Mouse (Mus musculus) small intestine, adult 2 months (tissue): ENCODE results near the gene Ints13. TPM values are rescaled to one million over a fixed set of nuclear protein-coding genes. Genes with fewer than 3 reads are reported as not detected.

ENCODE experiments used
- H3K27ac ChIP-seq: fragments of 200-500 bp; 2 replicates; pipeline ENCODE4 v1.5.1; 2012; ENCODE audit warnings: low read depth, low read length, control low read depth, inconsistent platforms; ENCODE audit not compliant: insufficient read depth
- H3K27me3 ChIP-seq: fragments of 200-500 bp; 2 replicates; pipeline ENCODE4 v1.6.1; 2012; ENCODE audit warnings: mild to moderate bottlenecking, moderate library complexity, low read length, inconsistent platforms; ENCODE audit not compliant: control insufficient read depth, insufficient read depth
- H3K36me3 ChIP-seq: fragments of 200-500 bp; 2 replicates; pipeline ENCODE4 v1.6.1; 2012; ENCODE audit warnings: mild to moderate bottlenecking, low read length, control low read depth, inconsistent platforms; ENCODE audit not compliant: control insufficient read depth, insufficient read depth
- H3K4me1 ChIP-seq: fragments of 200-500 bp; 2 replicates; pipeline ENCODE4 v1.6.1; 2012; ENCODE audit warnings: low read length, inconsistent platforms, mixed read lengths; ENCODE audit not compliant: control insufficient read depth, insufficient read depth, insufficient read length
- H3K4me3 ChIP-seq: fragments of 200-500 bp; 2 replicates; pipeline ENCODE4 v1.5.1; 2012; ENCODE audit warnings: low read depth, mild to moderate bottlenecking, control low read depth, inconsistent platforms, low read length, moderate library complexity
- CTCF ChIP-seq: fragments of 200-500 bp; IDR thresholded peaks from 2 replicates; pipeline ENCODE4 v1.5.1; 2012; ENCODE audit warnings: low read depth, mild to moderate bottlenecking, control low read depth, inconsistent platforms, low read length, moderate library complexity, mixed read lengths; ENCODE audit not compliant: insufficient replicate concordance, insufficient read length; ENCODE audit errors: extremely low read depth
- POLR2A ChIP-seq: fragments of 200-500 bp; IDR thresholded peaks from 2 replicates; pipeline ENCODE4 v1.6.1; 2012; ENCODE audit warnings: low read depth, mild to moderate bottlenecking, control low read depth, inconsistent platforms, low read length, moderate library complexity
- WGBS: fragments of 180-500 bp; shearing (Covaris S2); methylation state at CpG from one replicate; pipeline ENCODE4 v1.1.7; 2018; 5-methylcytosine and 5-hydroxymethylcytosine counted together
- polyA plus RNA-seq: library from polyadenylated mRNA; depleted of rRNA; stranded (reverse); fragments of >200 nt; gene quantifications from 2 replicates; pipeline ENCODE4 v1.2.3, GENCODE M21; 2012

Gene Ints13
- polyA plus RNA-seq, 1 experiment, result 5.1 TPM

DNA sequence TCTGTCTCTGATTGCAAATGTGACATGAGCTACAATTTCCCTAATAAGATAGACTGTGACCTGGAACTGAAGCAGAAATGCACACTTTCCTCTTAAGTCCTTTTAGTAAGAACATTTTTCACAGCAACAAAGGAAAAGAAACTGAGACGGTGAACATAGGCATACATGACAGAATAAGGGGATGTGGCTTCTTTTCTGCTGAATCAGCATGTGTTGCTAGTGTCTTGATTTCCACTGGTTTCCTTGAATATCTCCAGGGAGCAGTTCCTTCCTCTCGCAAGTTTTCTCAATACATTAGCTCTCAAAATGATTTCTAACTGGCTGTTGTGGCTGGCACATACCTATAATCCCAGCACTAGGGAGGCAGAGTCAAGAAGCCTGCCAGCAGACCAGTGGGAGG lies 52.1 kb downstream of the Ints13 start:
- TF ChIP-seq POLR2A (no peak), CTCF (no peak)
- Histone ChIP-seq H3K27ac (no peak overlapping the region), H3K27me3 (no peaks in the 10 kb centered on the region), H3K36me3 (no peaks in the 10 kb centered on the region), H3K4me1 (no peaks in the 10 kb centered on the region; the same call in 1 of the 2 replicates), H3K4me3 (no peak overlapping the region)
- 77% methylated on average over 2 of the region's 2 CpGs for WGBS

DNA sequence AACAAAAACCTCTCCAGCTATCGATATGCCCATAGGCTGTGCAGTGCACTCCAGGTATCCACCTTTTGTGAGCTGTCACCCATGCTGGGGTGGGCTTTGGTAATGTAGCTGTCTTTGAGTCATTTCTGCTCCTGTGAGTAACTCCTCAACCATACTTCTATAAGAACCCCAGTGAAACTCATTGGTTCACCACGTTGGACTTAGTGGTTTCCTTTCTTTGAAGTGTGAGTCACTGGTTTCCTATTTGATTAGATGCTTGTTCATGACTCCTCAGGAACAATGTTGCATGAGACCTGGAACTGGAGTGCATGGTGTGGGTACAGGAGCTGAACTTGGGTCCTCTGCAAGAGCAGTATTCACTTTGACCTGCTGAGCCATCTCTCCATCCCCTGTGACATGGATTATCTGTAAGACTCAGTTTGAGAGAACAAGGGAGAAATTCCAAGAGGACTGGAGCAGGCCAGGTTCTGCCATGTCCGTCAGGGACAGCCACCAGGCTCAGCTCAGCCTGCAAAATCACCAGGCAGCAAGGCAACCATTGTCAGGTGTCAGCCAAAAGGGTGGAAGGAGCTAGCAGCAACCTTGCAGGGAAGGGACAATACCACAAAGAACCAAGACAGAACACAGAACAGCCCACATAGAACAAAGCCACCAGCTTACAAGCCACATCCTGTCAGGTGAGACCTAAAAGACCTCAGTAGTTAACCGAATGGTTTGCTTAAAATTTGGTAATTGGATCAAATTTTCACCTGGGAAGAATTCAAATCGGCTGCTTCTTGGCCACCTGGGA lies 56.0 kb downstream of the Ints13 start:
- H3K27ac ChIP-seq, result no peak overlapping the region
- TF ChIP-seq POLR2A, result no peak

DNA sequence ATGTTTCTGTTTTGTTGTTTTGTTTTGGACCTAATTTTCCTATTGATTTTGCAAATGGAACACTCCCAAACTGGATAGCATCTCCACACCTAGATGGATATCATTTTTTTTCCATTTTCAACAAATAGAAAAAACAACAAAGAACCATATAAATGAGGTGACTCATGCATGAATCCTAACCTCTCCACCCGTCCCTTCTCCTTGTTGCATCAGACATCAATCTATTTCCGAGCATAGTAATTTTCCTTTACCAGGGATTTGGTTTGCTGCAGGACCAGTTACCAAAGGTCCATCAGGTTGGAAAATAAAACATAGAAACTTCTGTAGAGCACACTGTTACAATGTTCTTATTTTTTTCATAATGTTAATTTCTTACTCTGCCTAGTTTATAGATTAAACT lies 58.6 kb downstream of the Ints13 start:
- WGBS, result 61% methylated on average over 2 of the region's 2 CpGs
- Histone ChIP-seq H3K27me3 (0 out of 2 replicates have a peak, but pooled peaks cover 3% of the 10 kb centered on the region), H3K4me3 (no peak overlapping the region), H3K27ac (no peak overlapping the region), H3K36me3 (no peaks in the 10 kb centered on the region), H3K4me1 (no peaks in the 10 kb centered on the region; the same call in 1 of the 2 replicates)
- TF ChIP-seq CTCF, result no peak
- TF ChIP-seq POLR2A, result no peak

More for the DNA sequence above, 56.0 kb downstream of the Ints13 start:
- H3K4me1 ChIP-seq, result no peaks in the 10 kb centered on the region; the same call in 1 of the 2 replicates
- 0 out of 2 replicates have a peak, but pooled peaks cover 2% of the 10 kb centered on the region for H3K27me3 ChIP-seq
- 76% methylated on average over 5 of the region's 5 CpGs for WGBS
- H3K4me3 ChIP-seq, result no peak overlapping the region
- no peaks in the 10 kb centered on the region for H3K36me3 ChIP-seq

DNA sequence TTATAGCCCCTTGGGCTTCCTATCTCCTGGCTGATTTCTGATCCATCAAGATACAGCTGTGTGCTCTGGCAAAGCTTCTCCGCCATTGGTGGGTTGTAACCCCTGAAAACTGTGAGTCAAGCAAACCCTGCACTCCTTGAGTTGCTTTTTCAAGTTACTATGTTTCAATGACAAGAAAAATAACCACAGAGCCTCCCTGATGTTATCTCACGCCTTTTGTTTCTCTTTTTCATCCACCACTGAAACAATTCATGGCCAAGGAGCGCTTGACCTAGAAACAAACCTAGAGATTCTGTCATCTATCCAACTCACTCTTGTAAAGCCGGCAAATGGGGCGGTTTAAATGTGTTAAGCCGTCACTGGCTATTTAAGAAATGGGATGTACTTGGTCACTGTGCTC lies 61.7 kb downstream of the Ints13 start:
- Histone ChIP-seq H3K27me3 (0 out of 2 replicates have a peak, but pooled peaks cover 3% of the 10 kb centered on the region), H3K4me3 (no peak overlapping the region), H3K27ac (no peak overlapping the region), H3K4me1 (no peaks in the 10 kb centered on the region), H3K36me3 (no peaks in the 10 kb centered on the region)
- TF ChIP-seq CTCF, result no peak
- no peak for TF ChIP-seq POLR2A
- WGBS, result 56% methylated on average over 6 of the region's 6 CpGs

DNA sequence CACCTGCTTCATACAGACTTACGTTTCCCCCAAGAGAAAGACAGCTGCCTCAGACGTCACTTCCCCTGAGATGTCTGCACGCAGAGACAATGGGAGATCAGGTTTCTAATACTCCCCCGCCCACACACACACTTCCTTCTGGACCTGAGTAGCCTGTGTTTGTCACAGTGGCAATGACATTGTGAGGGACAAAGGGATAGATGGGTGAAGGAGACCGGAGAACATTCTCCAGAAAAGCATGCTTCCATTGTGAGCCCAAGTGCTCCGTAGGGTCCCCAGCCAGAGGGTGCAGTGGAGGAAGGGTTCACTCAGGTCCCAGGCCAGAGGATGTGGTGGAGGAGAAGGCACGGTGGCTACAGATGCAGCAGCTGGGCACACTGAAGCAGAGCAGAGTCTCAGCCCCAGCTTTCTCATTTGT lies 63.1 kb downstream of the Ints13 start:
- H3K36me3 ChIP-seq, result no peaks in the 10 kb centered on the region
- no peak for TF ChIP-seq CTCF
- no peak for TF ChIP-seq POLR2A
- no peaks in the 10 kb centered on the region for H3K4me1 ChIP-seq
- WGBS, result 72% methylated on average over 7 of the region's 7 CpGs
- 0 out of 2 replicates have a peak, but pooled peaks cover 3% of the 10 kb centered on the region for H3K27me3 ChIP-seq
- H3K27ac ChIP-seq, result no peak overlapping the region
- H3K4me3 ChIP-seq, result no peak overlapping the region

DNA sequence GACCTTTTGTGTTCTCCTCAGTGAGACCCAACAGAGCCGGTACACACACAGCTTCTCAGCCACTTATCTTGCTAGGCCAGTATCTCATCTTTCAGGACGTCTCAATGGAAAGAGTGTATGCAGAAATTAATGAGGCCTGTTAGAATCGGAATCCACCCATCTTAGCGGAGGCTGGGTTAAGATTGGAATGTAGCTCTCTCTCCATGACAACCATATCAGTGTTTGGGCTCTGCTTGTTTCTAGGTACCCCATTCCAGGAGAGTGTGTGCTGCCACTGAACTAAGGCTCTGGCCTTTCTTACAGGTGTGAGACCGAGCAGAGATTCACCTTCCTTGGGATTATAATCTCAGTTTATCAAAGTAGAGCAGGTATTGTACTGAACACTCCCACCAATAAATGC lies 63.7 kb downstream of the Ints13 start:
- no peak for TF ChIP-seq CTCF
- no peak for TF ChIP-seq POLR2A
- H3K4me1 ChIP-seq, result no peaks in the 10 kb centered on the region
- no peak overlapping the region for H3K27ac ChIP-seq
- H3K4me3 ChIP-seq, result no peak overlapping the region
- 54% methylated on average over 5 of the region's 5 CpGs for WGBS
- no peaks in the 10 kb centered on the region for H3K36me3 ChIP-seq
- H3K27me3 ChIP-seq, result 0 out of 2 replicates have a peak, but pooled peaks cover 3% of the 10 kb centered on the region

DNA sequence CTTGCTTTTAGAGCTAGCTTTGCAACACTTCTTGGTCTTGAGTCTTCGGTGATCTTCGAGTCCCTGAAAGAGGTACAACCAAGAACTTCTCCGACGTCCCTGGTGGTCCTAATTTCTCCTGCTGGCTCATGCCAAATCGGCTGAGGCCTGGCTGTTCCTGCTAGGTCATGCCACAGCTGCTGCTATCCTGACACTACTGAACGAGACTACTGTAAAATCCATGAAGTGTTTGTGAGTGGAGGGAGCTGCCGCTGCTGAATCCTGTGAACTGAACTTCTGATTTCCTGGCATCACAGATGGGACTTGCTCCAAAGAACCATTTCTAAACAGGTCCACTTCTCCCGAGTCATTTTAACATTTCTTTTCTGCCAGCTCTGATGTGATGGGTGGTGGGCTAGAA lies 64.3 kb downstream of the Ints13 start:
- Histone ChIP-seq H3K4me3 (no peak overlapping the region), H3K27ac (no peak overlapping the region), H3K4me1 (no peaks in the 10 kb centered on the region), H3K36me3 (no peaks in the 10 kb centered on the region), H3K27me3 (0 out of 2 replicates have a peak, but pooled peaks cover 3% of the 10 kb centered on the region)
- 86% methylated on average over 8 of the region's 8 CpGs for WGBS
- TF ChIP-seq POLR2A, result no peak
- TF ChIP-seq CTCF, result no peak

DNA sequence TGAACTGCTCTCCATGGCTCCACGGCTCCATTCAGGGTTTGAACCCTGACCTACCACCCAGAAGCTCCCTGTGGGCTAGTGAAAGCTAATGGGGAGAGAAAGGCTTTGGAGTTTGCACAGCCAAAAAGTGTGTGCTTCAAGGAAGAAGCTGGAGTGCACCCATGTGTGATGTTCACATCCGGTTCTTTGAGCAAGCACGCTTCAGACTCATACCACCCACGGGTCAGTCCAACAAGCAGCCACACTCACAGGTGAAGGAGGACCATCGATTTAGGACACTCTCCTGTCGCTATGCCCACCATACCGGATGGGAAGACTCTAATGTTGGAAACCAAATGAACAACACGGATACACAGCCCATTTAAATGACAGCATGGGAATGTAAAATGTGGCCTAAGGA lies 66.1 kb downstream of the Ints13 start:
- Histone ChIP-seq H3K27ac (no peak overlapping the region), H3K4me3 (no peak overlapping the region), H3K36me3 (no peaks in the 10 kb centered on the region), H3K4me1 (no peaks in the 10 kb centered on the region), H3K27me3 (no peaks in the 10 kb centered on the region)
- TF ChIP-seq POLR2A (no peak), CTCF (no peak)
- 86% methylated on average over 8 of the region's 8 CpGs for WGBS
